Mouse (Mus musculus): ENCODE data around the gene Vmo1. TPM values are rescaled to one million over a fixed set of nuclear protein-coding genes. Genes with fewer than 3 reads are reported as not detected.
"Not testable (repeated sequence)": the region's sequence is repeated elsewhere in the genome, so short reads cannot be mapped to it uniquely, and the experiment has no call there.

The Vmo1 gene
- polyA plus RNA-seq, 1 experiment from 2014 or later: not detected

GRCm38 (mm10) chr11:70500476-70500812 is 14.0 kb downstream of the Vmo1 start:
- ATAC-seq (ENCODE audit: low FRiP score, low read depth): no peak
- Histone ChIP-seq H3K4me2 (replicated peaks) (no peak overlapping the region), H3K9ac (replicated peaks) (no peak overlapping the region), H3K36me3 (no peaks in the 10 kb centered on the region), H3K4me1 (no peaks in the 10 kb centered on the region), H3K4me3 (no peak overlapping the region), H3K27me3 (0 out of 2 replicates have a peak, but pooled peaks cover 5% of the 10 kb centered on the region), H3K27ac (replicated peaks) (no peak overlapping the region), H3K9me3 (no peaks in the 10 kb centered on the region)
- WGBS: 95% methylated on average over 1 of the region's 1 CpGs

- H3K27ac ChIP-seq (replicated peaks): no peak overlapping the region
- WGBS: 70% methylated on average over 14 of the region's 14 CpGs
- no peak for ATAC-seq (ENCODE audit: low FRiP score, low read depth)
These were observed 14.6 kb downstream of the Vmo1 start for GRCm38 (mm10) chr11:70499566-70500475.

GRCm38 (mm10) chr11:70489684-70490083 is 24.7 kb downstream of the Vmo1 start:
- Histone ChIP-seq H3K4me1 (no peaks in the 10 kb centered on the region), H3K36me3 (no peaks in the 10 kb centered on the region), H3K9me3 (0 out of 2 replicates have a peak, but pooled peaks cover 3% of the 10 kb centered on the region), H3K9ac (replicated peaks) (no peak overlapping the region), H3K4me3 (no peak overlapping the region), H3K4me2 (replicated peaks) (no peak overlapping the region), H3K27me3 (no peaks in the 10 kb centered on the region; the same call in 1 of the 2 replicates), H3K27ac (replicated peaks) (no peak overlapping the region)
- no peak for ATAC-seq (ENCODE audit: low FRiP score, low read depth)
- WGBS: 90% methylated on average over 6 of the region's 6 CpGs

More at GRCm38 (mm10) chr11:70499566-70500475, 14.6 kb downstream of the Vmo1 start:
- Histone ChIP-seq H3K4me2 (replicated peaks) (no peak overlapping the region), H3K27me3 (no peaks in the 10 kb centered on the region), H3K4me3 (no peak overlapping the region), H3K4me1 (no peaks in the 10 kb centered on the region), H3K9ac (replicated peaks) (no peak overlapping the region), H3K36me3 (no peaks in the 10 kb centered on the region), H3K9me3 (no peaks in the 10 kb centered on the region)

GRCm38 (mm10) chr11:70489138-70489537 is 25.3 kb downstream of the Vmo1 start:
- H3K4me1 ChIP-seq: no peaks in the 10 kb centered on the region
- H3K9me3 ChIP-seq: 0 out of 2 replicates have a peak, but pooled peaks cover 3% of the 10 kb centered on the region
- H3K4me3 ChIP-seq: no peak overlapping the region
- no peak overlapping the region for H3K9ac ChIP-seq (replicated peaks)
- H3K4me2 ChIP-seq (replicated peaks): no peak overlapping the region
- 76% methylated on average over 3 of the region's 3 CpGs for WGBS
- no peaks in the 10 kb centered on the region; the same call in 1 of the 2 replicates for H3K27me3 ChIP-seq
- H3K36me3 ChIP-seq: no peaks in the 10 kb centered on the region
- no peak overlapping the region for H3K27ac ChIP-seq (replicated peaks)
- ATAC-seq (ENCODE audit: low FRiP score, low read depth): no peak

- Histone ChIP-seq H3K9ac (replicated peaks) (no peak overlapping the region), H3K27me3 (no peaks in the 10 kb centered on the region; the same call in 1 of the 2 replicates), H3K4me2 (replicated peaks) (no peak overlapping the region), H3K36me3 (no peaks in the 10 kb centered on the region), H3K4me3 (no peak overlapping the region), H3K9me3 (0 out of 2 replicates have a peak, but pooled peaks cover 3% of the 10 kb centered on the region), H3K4me1 (no peaks in the 10 kb centered on the region), H3K27ac (replicated peaks) (no peak overlapping the region)
- ATAC-seq (ENCODE audit: low FRiP score, low read depth): no peak
- WGBS: 56% methylated on average over 4 of the region's 4 CpGs
These were observed 26.6 kb downstream of the Vmo1 start for GRCm38 (mm10) chr11:70487816-70488215.

- H3K36me3 ChIP-seq: no peaks in the 10 kb centered on the region
- H3K4me3 ChIP-seq: no peak overlapping the region
- no peaks in the 10 kb centered on the region; the same call in 1 of the 2 replicates for H3K27me3 ChIP-seq
- 60% methylated on average over 2 of the region's 2 CpGs for WGBS
- ATAC-seq (ENCODE audit: low FRiP score, low read depth): no peak
- H3K9ac ChIP-seq (replicated peaks): no peak overlapping the region
- no peaks in the 10 kb centered on the region for H3K4me1 ChIP-seq
- H3K9me3 ChIP-seq: no peaks in the 10 kb centered on the region
- no peak overlapping the region for H3K4me2 ChIP-seq (replicated peaks)
- H3K27ac ChIP-seq (replicated peaks): no peak overlapping the region
These were observed 28.9 kb downstream of the Vmo1 start for GRCm38 (mm10) chr11:70485498-70485897.

- Histone ChIP-seq H3K4me1 (no peaks in the 10 kb centered on the region), H3K9me3 (no peaks in the 10 kb centered on the region), H3K4me3 (no peak overlapping the region), H3K4me2 (replicated peaks) (no peak overlapping the region), H3K27ac (replicated peaks) (no peak overlapping the region), H3K27me3 (no peaks in the 10 kb centered on the region), H3K9ac (replicated peaks) (no peak overlapping the region), H3K36me3 (no peaks in the 10 kb centered on the region)
- WGBS: 80% methylated on average over 12 of the region's 12 CpGs
- ATAC-seq (ENCODE audit: low FRiP score, low read depth): no peak
These were observed 39.4 kb downstream of the Vmo1 start for GRCm38 (mm10) chr11:70474872-70475534.

GRCm38 (mm10) chr11:70473291-70473690 is 41.1 kb downstream of the Vmo1 start:
- H3K27me3 ChIP-seq; H3K4me1 ChIP-seq; H3K9ac ChIP-seq (replicated peaks); H3K4me2 ChIP-seq (replicated peaks); H3K36me3 ChIP-seq; ATAC-seq (ENCODE audit: low FRiP score, low read depth); H3K9me3 ChIP-seq; H3K27ac ChIP-seq (replicated peaks); H3K4me3 ChIP-seq: not testable (repeated sequence)
- 85% methylated on average over 5 of the region's 5 CpGs for WGBS

GRCm38 (mm10) chr11:70472716-70473115 is 41.7 kb downstream of the Vmo1 start:
- H3K4me3 ChIP-seq: no peak overlapping the region
- H3K9ac ChIP-seq (replicated peaks): no peak overlapping the region
- no peak overlapping the region for H3K4me2 ChIP-seq (replicated peaks)
- H3K4me1 ChIP-seq: no peaks in the 10 kb centered on the region
- H3K27ac ChIP-seq (replicated peaks): no peak overlapping the region
- no peaks in the 10 kb centered on the region for H3K9me3 ChIP-seq
- H3K36me3 ChIP-seq: no peaks in the 10 kb centered on the region
- H3K27me3 ChIP-seq: no peaks in the 10 kb centered on the region
- no peak for ATAC-seq (ENCODE audit: low FRiP score, low read depth)

- Histone ChIP-seq H3K9me3 (no peaks in the 10 kb centered on the region), H3K4me2 (replicated peaks) (no peak overlapping the region), H3K27me3 (peaks cover 27% of the 10 kb centered on the region), H3K9ac (replicated peaks) (no peak overlapping the region), H3K4me3 (no peak overlapping the region), H3K4me1 (peaks cover 9% of the 10 kb centered on the region; the same call in 1 of the 2 replicates), H3K27ac (replicated peaks) (no peak overlapping the region), H3K36me3 (no peaks in the 10 kb centered on the region)
- 85% methylated on average over 3 of the region's 3 CpGs for WGBS
- no peak for ATAC-seq (ENCODE audit: low FRiP score, low read depth)
These were observed 44.7 kb downstream of the Vmo1 start for GRCm38 (mm10) chr11:70469764-70470163.

- Histone ChIP-seq H3K9me3 (no peaks in the 10 kb centered on the region), H3K27me3 (peaks cover 43% of the 10 kb centered on the region), H3K9ac (replicated peaks) (no peak overlapping the region), H3K4me3 (no peak overlapping the region), H3K27ac (replicated peaks) (no peak overlapping the region), H3K36me3 (no peaks in the 10 kb centered on the region), H3K4me1 (peaks cover 9% of the 10 kb centered on the region; the same call in 1 of the 2 replicates), H3K4me2 (replicated peaks) (no peak overlapping the region)
- WGBS: 90% methylated on average over 5 of the region's 5 CpGs
- no peak for ATAC-seq (ENCODE audit: low FRiP score, low read depth)
These were observed 46.4 kb downstream of the Vmo1 start for GRCm38 (mm10) chr11:70467902-70468619.

All from midbrain, embryonic 12.5 days (tissue).